Mouse (Mus musculus) retina, adult 2 months (tissue): Measurements from ENCODE around the gene Dnajc9.

Source experiments
- DNase-seq: peaks from one replicate; pipeline ENCODE4 v3.0.0-alpha.2; 2012; ENCODE audit warnings: low read depth, low spot score

The Dnajc9 gene

GRCm38 (mm10) chr14:20388441-20389129 is at the start of gene Dnajc9:
Gene Dnajc9, minus strand, starts transcription at chr14:20388910.
- peak; percentile 73 for DNase-seq

DNA sequence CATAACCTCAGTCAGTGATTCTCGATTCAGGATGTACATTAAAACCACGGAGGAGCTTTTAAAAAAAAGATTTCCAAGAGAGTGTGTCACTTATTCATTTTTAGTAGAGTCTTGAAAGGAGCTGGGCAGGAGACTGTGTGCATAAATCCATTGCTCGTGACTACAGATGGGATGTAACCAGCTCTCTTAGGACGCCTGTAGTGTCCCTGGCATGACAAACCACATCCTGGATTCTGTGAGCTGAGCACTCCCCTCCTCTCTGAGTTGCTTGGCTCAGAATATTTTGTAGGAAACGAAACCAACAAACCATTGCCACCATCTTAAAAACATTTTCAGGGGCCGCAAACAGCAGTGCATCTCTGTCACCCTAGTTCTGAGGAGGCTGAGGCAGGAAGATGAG is 48.3 kb upstream of the Dnajc9 start:
- DNase-seq: no peak

DNA sequence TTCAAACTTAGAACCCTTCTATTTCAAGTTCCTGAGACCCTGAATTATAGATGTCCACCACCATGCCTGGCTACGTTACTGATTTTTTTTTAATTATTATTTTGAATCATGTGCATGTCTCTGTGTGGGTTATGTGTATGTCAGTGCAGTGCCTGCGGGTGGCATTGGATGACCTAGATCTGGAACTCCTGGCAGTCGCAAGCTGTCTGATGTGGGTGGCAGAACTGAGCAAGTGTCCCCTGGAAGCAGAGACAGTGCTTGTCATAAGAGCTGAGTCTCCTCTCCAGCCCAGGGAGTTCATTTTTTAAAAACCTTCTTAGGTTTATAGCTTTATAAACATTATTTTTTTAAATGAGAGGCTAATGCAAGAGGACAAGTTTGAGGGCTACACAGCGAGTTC is 43.7 kb upstream of the Dnajc9 start:
- DNase-seq: no peak

- no peak for DNase-seq
Observed at GRCm38 (mm10) chr14:20431726-20432125, 43.0 kb upstream of the Dnajc9 start.

- DNase-seq: no peak
Observed at GRCm38 (mm10) chr14:20429833-20430232, 41.1 kb upstream of the Dnajc9 start.

GRCm38 (mm10) chr14:20428593-20428992 is 39.9 kb upstream of the Dnajc9 start:
- DNase-seq: no peak

DNA sequence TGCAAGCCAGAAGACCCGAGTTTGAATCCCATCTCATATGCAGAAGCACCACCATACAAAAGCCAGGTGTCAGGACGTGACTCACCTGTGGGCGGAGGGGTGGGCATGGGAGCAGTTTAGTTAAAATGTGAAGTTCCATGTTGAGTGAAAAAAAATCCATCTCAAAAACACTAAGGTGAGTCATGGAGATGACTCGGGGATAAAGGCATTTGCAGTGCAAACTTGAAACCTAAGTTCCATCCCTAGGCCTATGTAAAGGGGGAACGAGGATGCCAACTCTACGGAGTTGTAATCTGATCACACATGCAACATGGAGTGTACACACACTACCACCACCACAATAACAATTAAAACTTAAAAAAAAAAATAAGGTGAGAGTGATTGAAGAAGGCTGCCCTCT is 34.3 kb upstream of the Dnajc9 start:
- DNase-seq: no peak

GRCm38 (mm10) chr14:20422257-20422656 is 33.5 kb upstream of the Dnajc9 start:
- DNase-seq: no peak

GRCm38 (mm10) chr14:20400071-20400470 is 11.4 kb upstream of the Dnajc9 start:
- peak; percentile 42 for DNase-seq

- no peak for DNase-seq
Observed at GRCm38 (mm10) chr14:20398864-20399263, 10.2 kb upstream of the Dnajc9 start.

GRCm38 (mm10) chr14:20397220-20397619 is 8.5 kb upstream of the Dnajc9 start:
- DNase-seq: no peak

- peak; percentile 94 for DNase-seq
Observed at GRCm38 (mm10) chr14:20393205-20393913, 4.6 kb upstream of the Dnajc9 start, which contains the start of gene Mrps16. Gene Mrps16, minus strand, starts transcription at chr14:20393634.

DNA sequence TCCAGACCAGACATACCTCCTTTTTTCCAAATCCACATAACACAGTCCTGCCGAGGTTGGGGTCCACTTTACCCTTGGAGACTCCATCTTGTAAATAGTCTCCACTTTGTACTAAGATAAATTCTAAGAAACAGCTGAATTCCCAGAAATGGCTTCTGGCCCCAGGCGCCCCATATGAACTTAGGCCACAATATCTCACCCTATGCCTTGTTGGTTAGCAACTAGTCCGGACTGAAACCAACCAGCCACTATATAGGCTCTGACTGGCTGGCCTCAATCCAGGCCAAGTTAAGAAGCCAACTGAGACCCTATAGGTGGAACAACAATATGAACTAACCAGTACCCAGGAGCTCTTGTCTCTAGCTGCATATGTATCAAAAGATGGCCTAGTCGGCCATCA is 3.6 kb upstream of the Dnajc9 start:
- no peak for DNase-seq

GRCm38 (mm10) chr14:20389446-20390079 is 853 bp upstream of the Dnajc9 start:
- DNase-seq: no peak

DNA sequence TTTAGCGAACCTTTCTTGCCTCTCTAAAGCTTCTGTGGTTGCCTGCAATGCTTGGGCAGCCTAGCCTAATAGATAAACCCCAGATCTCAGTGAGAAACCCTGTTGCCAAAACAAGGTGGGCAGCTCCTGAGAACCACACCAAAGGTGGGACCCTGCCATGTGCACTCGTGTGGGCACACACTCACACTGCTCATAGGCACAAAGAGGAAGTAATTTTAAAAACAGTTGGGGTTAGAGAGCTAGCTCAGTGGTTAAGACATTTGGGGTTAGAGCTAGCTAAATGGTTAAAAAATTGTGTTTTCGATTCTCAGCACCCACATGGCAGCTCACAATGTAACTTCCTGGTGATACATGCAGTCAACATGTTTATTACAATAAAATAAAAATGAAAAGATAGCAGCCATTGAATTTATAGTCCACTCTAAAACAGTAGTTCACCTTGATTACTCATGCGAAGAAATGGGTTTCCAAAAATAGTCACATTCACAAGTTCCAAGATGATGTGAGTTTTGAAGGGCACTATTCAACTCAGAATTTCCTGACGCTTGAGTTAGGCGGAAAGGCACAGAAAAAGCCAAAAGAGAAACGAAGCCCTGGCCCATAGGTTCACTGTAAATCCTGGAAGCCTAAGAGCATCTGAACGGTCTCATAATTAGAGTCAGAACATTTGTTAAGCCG is 8.8 kb downstream of the Dnajc9 start:
- no peak for DNase-seq

GRCm38 (mm10) chr14:20379087-20379640 is 9.5 kb downstream of the Dnajc9 start:
- no peak for DNase-seq

DNA sequence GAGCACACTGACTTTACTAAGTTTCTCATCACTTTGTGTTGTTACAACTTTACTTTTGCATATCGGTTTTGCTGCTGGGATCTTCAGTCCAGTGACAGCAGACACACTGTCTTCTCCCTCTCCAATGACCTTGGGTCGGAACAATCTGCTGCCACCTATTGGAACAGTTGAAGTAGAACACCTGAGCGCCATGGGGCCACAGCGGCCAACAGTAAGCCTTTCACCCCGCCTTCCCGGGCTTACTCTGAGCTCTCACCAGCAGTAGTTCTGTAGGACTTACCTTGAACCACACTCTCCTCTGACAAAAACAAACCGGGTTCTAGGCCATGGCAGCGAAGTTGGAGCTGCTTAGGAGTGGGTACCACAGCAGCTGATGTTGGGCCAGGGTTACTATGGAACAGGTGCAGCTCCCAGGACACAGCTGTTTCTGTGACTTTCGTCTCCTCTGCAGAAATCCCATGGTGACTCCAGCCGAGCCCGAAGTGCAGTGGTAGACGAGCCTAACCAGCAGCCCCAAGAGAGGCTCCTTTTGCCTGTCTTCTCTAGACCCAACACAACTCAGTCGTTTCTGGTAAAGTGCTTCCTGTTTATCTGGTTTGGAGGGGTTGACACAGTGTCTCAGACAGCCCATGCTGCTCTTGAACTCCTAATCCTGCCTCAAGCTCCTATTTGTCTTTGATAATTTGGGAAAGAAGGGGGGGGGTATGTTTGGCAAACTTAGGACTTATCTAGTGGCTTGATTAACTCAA is 10.2 kb downstream of the Dnajc9 start:
- peak; percentile 47 for DNase-seq

GRCm38 (mm10) chr14:20377112-20377521 is 11.6 kb downstream of the Dnajc9 start:
- DNase-seq: no peak

GRCm38 (mm10) chr14:20371854-20372253 is 16.9 kb downstream of the Dnajc9 start:
- DNase-seq: no peak

DNA sequence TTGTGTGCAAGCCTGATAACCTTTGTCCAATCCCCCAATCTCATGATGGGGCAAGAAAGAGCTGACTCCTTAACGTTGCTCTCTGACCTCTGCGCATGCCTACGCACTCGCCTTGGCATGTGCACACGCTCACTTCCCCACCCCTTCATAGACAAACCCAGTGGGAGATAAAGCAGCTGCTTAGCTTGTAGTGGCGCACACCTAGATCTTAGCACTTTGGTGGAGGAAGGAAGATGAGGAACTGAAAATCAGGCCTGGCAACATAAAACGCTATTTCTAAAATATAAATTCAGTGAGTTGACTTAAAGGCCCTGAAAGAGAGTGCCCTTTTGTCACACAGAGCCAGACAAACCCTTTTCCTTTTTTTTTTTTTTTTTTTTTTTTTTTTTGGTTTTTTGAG is 17.9 kb downstream of the Dnajc9 start:
- no peak for DNase-seq

- DNase-seq: no peak
Observed at GRCm38 (mm10) chr14:20368271-20368670, 20.4 kb downstream of the Dnajc9 start.
